Mouse (Mus musculus) yolk sac, embryonic 10.5 days (tissue): ENCODE measurements at regions not wholly inside any gene's neighbourhood (a gene's known extent, or its start where the extent isn't known, plus 50 kb on each side); places are given as distances from the start of the nearest gene placed in this dataset.

Source experiments
- DNase-seq: peaks from one replicate; pipeline ENCODE4 v3.0.0-alpha.2; 2017; ENCODE audit warnings: low spot score

- no peak for DNase-seq
Observed at GRCm38 (mm10) chr5:133566506-133566905, 533.0 kb upstream of the Castor2 start.

- DNase-seq, result no peak
Observed at GRCm38 (mm10) chr5:133550657-133551056, 548.9 kb upstream of the Castor2 start.

- no peak for DNase-seq
Observed at GRCm38 (mm10) chr5:133542217-133542616, 557.3 kb upstream of the Castor2 start.

GRCm38 (mm10) chr5:133532678-133533077 lies 566.8 kb upstream of the Castor2 start:
- DNase-seq, result no peak

GRCm38 (mm10) chr5:133505661-133506060 lies 593.9 kb upstream of the Castor2 start:
- no peak for DNase-seq

- DNase-seq, result no peak
Observed at GRCm38 (mm10) chr5:133487806-133488290, 611.7 kb upstream of the Castor2 start.

GRCm38 (mm10) chr5:133482291-133483086 lies 617.0 kb upstream of the Castor2 start:
- DNase-seq, result no peak

GRCm38 (mm10) chr5:133479205-133479604 lies 620.3 kb upstream of the Castor2 start:
- no peak for DNase-seq

GRCm38 (mm10) chr5:133453349-133454049 lies 646.0 kb upstream of the Castor2 start:
- no peak for DNase-seq

- DNase-seq, result no peak
Observed at GRCm38 (mm10) chr5:133449926-133450325, 649.6 kb upstream of the Castor2 start.

- DNase-seq, result no peak
Observed at GRCm38 (mm10) chr5:133400826-133401225, 698.7 kb upstream of the Castor2 start.

- no peak for DNase-seq
Observed at GRCm38 (mm10) chr5:133389896-133390295, 709.6 kb upstream of the Castor2 start.

- DNase-seq, result no peak
Observed at GRCm38 (mm10) chr5:133389023-133389840, 710.3 kb upstream of the Castor2 start.

GRCm38 (mm10) chr5:133385374-133386349 lies 713.8 kb upstream of the Castor2 start:
- peak; percentile 7 for DNase-seq

GRCm38 (mm10) chr5:133365771-133366170 lies 733.7 kb upstream of the Castor2 start:
- DNase-seq, result no peak

- no peak for DNase-seq
Observed at GRCm38 (mm10) chr5:133347516-133347915, 752.0 kb upstream of the Castor2 start.

GRCm38 (mm10) chr5:133341973-133342372 lies 757.5 kb upstream of the Castor2 start:
- DNase-seq, result no peak

GRCm38 (mm10) chr5:133320626-133321025 lies 777.5 kb upstream of the Auts2 start:
- DNase-seq, result no peak

- DNase-seq, result no peak
Observed at GRCm38 (mm10) chr5:133320206-133320605, 777.1 kb upstream of the Auts2 start.

GRCm38 (mm10) chr5:133314031-133314430 lies 770.9 kb upstream of the Auts2 start:
- DNase-seq, result no peak
